Mouse (Mus musculus) adipose tissue, adult 10 weeks (tissue): ENCODE results near the gene Hhex. TPM values are rescaled to one million over a fixed set of nuclear protein-coding genes. Genes with fewer than 3 reads are reported as not detected.

Source experiments
- polyA plus RNA-seq: library from polyadenylated mRNA; stranded (reverse); fragments of 350-450 nt; fragmentation: Illumina TruSeq; extraction: RNeasy Lipid Tissue Mini Kit (QIAGEN cat#74804); gene quantifications from one replicate; pipeline ENCODE4 v1.2.3, GENCODE M21; 2014; ENCODE audit warnings: low read depth, low replicate concordance

Hhex gene
- polyA plus RNA-seq, result 3.4 TPM

GRCm38 (mm10) chr19:37434263-37434951 is at the start of gene Hhex:
TSS of gene Hhex (plus strand) at chr19:37434810.

Other genes starting within 250 kb of the Hhex start
- gene March5, start 227.3 kb upstream of the Hhex start, polyA plus RNA-seq, result 74.0 TPM
- 11.2 TPM for gene Cpeb3, start 226.2 kb upstream of the Hhex start, polyA plus RNA-seq
- gene Ide, start 97.0 kb upstream of the Hhex start, polyA plus RNA-seq, result 36.8 TPM
- 1.9 TPM for gene Kif11, start 58.4 kb upstream of the Hhex start, polyA plus RNA-seq
- gene Exoc6, start 115.6 kb downstream of the Hhex start, polyA plus RNA-seq, result 14.5 TPM